Mouse (Mus musculus) hindbrain, embryonic 13.5 days (tissue): ENCODE data around the gene Dennd4a. TPM values are rescaled to one million over a fixed set of nuclear protein-coding genes. Genes with fewer than 3 reads are reported as not detected.

ENCODE experiments used
- ATAC-seq: fragments of 200-750 bp; cut with Nextera tagmentation; 2 replicates; pipeline ENCODE4 v1.8.0; 2017; ENCODE audit warnings: moderate TSS enrichment; ENCODE audit not compliant: low FRiP score
- H3K27ac ChIP-seq: fragments of 300-500 bp; sonication (generic); 2 replicates; pipeline ENCODE4 v1.5.1; 2015; ENCODE audit warnings: inconsistent platforms, mild to moderate bottlenecking, moderate library complexity
- H3K27me3 ChIP-seq: fragments of 300-500 bp; sonication (generic); 2 replicates; pipeline ENCODE4 v1.6.1; 2015; ENCODE audit warnings: mild to moderate bottlenecking, inconsistent platforms
- H3K36me3 ChIP-seq: fragments of 300-500 bp; sonication (generic); 2 replicates; pipeline ENCODE4 v1.6.1; 2015; ENCODE audit warnings: mild to moderate bottlenecking, inconsistent platforms
- H3K4me1 ChIP-seq: fragments of 300-500 bp; sonication (generic); replicated peaks from 2 replicates; pipeline ENCODE4 v1.6.1; 2015; ENCODE audit warnings: inconsistent platforms
- H3K4me2 ChIP-seq: fragments of 300-500 bp; sonication (generic); 2 replicates; pipeline ENCODE4 v1.6.1; 2015; ENCODE audit warnings: inconsistent platforms, mild to moderate bottlenecking, moderate library complexity
- H3K4me3 ChIP-seq: fragments of 300-500 bp; sonication (generic); 2 replicates; pipeline ENCODE4 v1.5.1; 2015; ENCODE audit warnings: mild to moderate bottlenecking, inconsistent platforms
- H3K9ac ChIP-seq: fragments of 300-500 bp; sonication (generic); 2 replicates; pipeline ENCODE4 v1.6.1; 2015; ENCODE audit warnings: mild to moderate bottlenecking, inconsistent platforms
- H3K9me3 ChIP-seq: fragments of 300-500 bp; sonication (generic); 2 replicates; pipeline ENCODE4 v1.6.1; 2016; ENCODE audit warnings: inconsistent platforms
- WGBS: fragments of 180-500 bp; shearing (Covaris S2); methylation state at CpG from one replicate; pipeline ENCODE4 v1.1.7; 2015; 5-methylcytosine and 5-hydroxymethylcytosine counted together
- polyA plus RNA-seq: library from polyadenylated mRNA; unstranded; fragments of >200 nt; fragmentation: Nextera tagmentation; extraction: Ambion mirVana; gene quantifications from 2 replicates; pipeline ENCODE4 v1.2.1, GENCODE M21; 2015

The Dennd4a gene
- polyA plus RNA-seq, 1 experiment from 2014 or later: 9.4 TPM

- Histone ChIP-seq H3K9ac (peak within 1 kb of the TSS; percentile 77), H3K4me1 (peaks cover 18% of the 10 kb centered on the region), H3K27me3 (no peaks in the 10 kb centered on the region), H3K36me3 (peaks cover 18% of the 10 kb centered on the region), H3K4me3 (peak within 1 kb of the TSS; percentile 49), H3K9me3 (no peaks in the 10 kb centered on the region), H3K4me2 (peak within 1 kb of the TSS; percentile 70), H3K27ac (peak within 1 kb of the TSS; percentile 83)
- 6% methylated on average over 29 of the region's 29 CpGs for WGBS
- ATAC-seq: peak; percentile 97
These were observed 149.2 kb downstream of the Dennd4a start, which contains the start of gene Ints14 for GRCm38 (mm10) chr9:64960117-64960977. Gene Ints14, plus strand, starts transcription at chr9:64960905.

GRCm38 (mm10) chr9:64960978-64961320 lies 149.8 kb downstream of the Dennd4a start:
- Histone ChIP-seq H3K4me2 (peak overlapping the region; percentile 70), H3K4me3 (peak overlapping the region; percentile 49), H3K36me3 (peaks cover 24% of the 10 kb centered on the region), H3K9me3 (no peaks in the 10 kb centered on the region), H3K27me3 (no peaks in the 10 kb centered on the region), H3K27ac (peak overlapping the region; percentile 83), H3K9ac (peak overlapping the region; percentile 77), H3K4me1 (peaks cover 18% of the 10 kb centered on the region)
- ATAC-seq: no peak
- under 1% methylated on average over 16 of the region's 17 CpGs for WGBS

Other genes starting within 250 kb of the Dennd4a start
- 381 and 422 TPM in 2 replicates for gene Rab11a, start 73.6 kb upstream of the Dennd4a start, polyA plus RNA-seq
- 0.05 and 0.10 TPM in 2 replicates for gene Slc24a1, start 140.3 kb downstream of the Dennd4a start, polyA plus RNA-seq
- gene Ints14, start 149.6 kb downstream of the Dennd4a start, polyA plus RNA-seq: 40.6 and 43.9 TPM in 2 replicates
- 202 and 206 TPM in 2 replicates for gene Hacd3, start 210.4 kb downstream of the Dennd4a start, polyA plus RNA-seq
- gene Dpp8, start 221.1 kb downstream of the Dennd4a start, polyA plus RNA-seq: 36.8 and 39.3 TPM in 2 replicates